Mouse (Mus musculus): ENCODE measurements around the gene Trmt1. TPM values are rescaled to one million over a fixed set of nuclear protein-coding genes. Genes with fewer than 3 reads are reported as not detected.

Gene Trmt1
- polyA plus RNA-seq (2015; fragmentation: Nextera tagmentation; extraction: Ambion mirVana): 27.3 and 27.7 TPM in 2 replicates

- whole genome bisulfite sequencing (ENCODE audit: insufficient replicate concordance): 8% methylated on average over 20 of the region's 20 CpGs
- H3K9ac ChIP-seq (ENCODE audit: low read depth, low read length): peak within 1 kb of the TSS; percentile 99
- H3K9me3 ChIP-seq (replicated peaks; ENCODE audit: control insufficient read depth, low read length): no peaks in the 10 kb centered on the region
- H3K4me3 ChIP-seq (ENCODE audit: low read depth, low read length): peak within 1 kb of the TSS; percentile 97
- H3K36me3 ChIP-seq (ENCODE audit: control insufficient read depth, insufficient read depth): peaks cover 3% of the 10 kb centered on the region; the same call in 1 of the 2 replicates
- H3K4me2 ChIP-seq (ENCODE audit: low read depth, low read length): peak within 1 kb of the TSS; percentile 88
- H3K27ac ChIP-seq (ENCODE audit: low read length): peak within 1 kb of the TSS; percentile 92
- H3K4me1 ChIP-seq (ENCODE audit: control insufficient read depth, low read depth, low read length): peaks cover 50% of the 10 kb centered on the region
- H3K27me3 ChIP-seq (ENCODE audit: control insufficient read depth, insufficient read depth, low read depth, low read length): no peaks in the 10 kb centered on the region
- no peak for ATAC-seq (ENCODE audit: low read depth)
Measured at GRCm38 (mm10) chr8:84686191-84687002, at the start of gene Trmt1. TSS of gene Trmt1 (plus strand) at chr8:84686307.

- H3K9ac ChIP-seq (ENCODE audit: low read depth, low read length): peak overlapping the region; percentile 76
- no peaks in the 10 kb centered on the region for H3K9me3 ChIP-seq (replicated peaks; ENCODE audit: control insufficient read depth, low read length)
- no peaks in the 10 kb centered on the region for H3K36me3 ChIP-seq (ENCODE audit: control insufficient read depth, insufficient read depth)
- peak overlapping the region; percentile 96 for H3K4me2 ChIP-seq (ENCODE audit: low read depth, low read length)
- WGBS (ENCODE audit: insufficient replicate concordance): 45% methylated on average over 8 of the region's 8 CpGs
- peaks cover 16% of the 10 kb centered on the region for H3K4me1 ChIP-seq (ENCODE audit: control insufficient read depth, low read depth, low read length)
- no peak for ATAC-seq (ENCODE audit: low read depth)
- no peak overlapping the region for H3K27ac ChIP-seq (ENCODE audit: low read length)
- peak overlapping the region; percentile 74 for H3K4me3 ChIP-seq (ENCODE audit: low read depth, low read length)
- H3K27me3 ChIP-seq (ENCODE audit: control insufficient read depth, insufficient read depth, low read depth, low read length): peaks cover 16% of the 10 kb centered on the region
Measured at GRCm38 (mm10) chr8:84637946-84638554, 48.1 kb upstream of the Trmt1 start.

- peak overlapping the region; percentile 96 for H3K4me2 ChIP-seq (ENCODE audit: low read depth, low read length)
- ATAC-seq (ENCODE audit: low read depth): 0 out of 2 replicates have a peak, but pooled peaks have one; percentile 2
- no peaks in the 10 kb centered on the region for H3K36me3 ChIP-seq (ENCODE audit: control insufficient read depth, insufficient read depth)
- H3K4me1 ChIP-seq (ENCODE audit: control insufficient read depth, low read depth, low read length): peaks cover 16% of the 10 kb centered on the region
- H3K27ac ChIP-seq (ENCODE audit: low read length): peak overlapping the region; percentile 50; the same call in 1 of the 2 replicates
- H3K9me3 ChIP-seq (replicated peaks; ENCODE audit: control insufficient read depth, low read length): no peaks in the 10 kb centered on the region
- peak overlapping the region; percentile 74 for H3K4me3 ChIP-seq (ENCODE audit: low read depth, low read length)
- H3K9ac ChIP-seq (ENCODE audit: low read depth, low read length): peak overlapping the region; percentile 76
- H3K27me3 ChIP-seq (ENCODE audit: control insufficient read depth, insufficient read depth, low read depth, low read length): peaks cover 16% of the 10 kb centered on the region
- under 1% methylated on average over 52 of the region's 52 CpGs for WGBS (ENCODE audit: insufficient replicate concordance)
Measured at GRCm38 (mm10) chr8:84638555-84639161, 47.4 kb upstream of the Trmt1 start.

GRCm38 (mm10) chr8:84639162-84640009 is 46.7 kb upstream of the Trmt1 start:
- under 1% methylated on average over 106 of the region's 106 CpGs for WGBS (ENCODE audit: insufficient replicate concordance)
- peak overlapping the region; percentile 52; the same call in 1 of the 2 replicates for H3K27ac ChIP-seq (ENCODE audit: low read length)
- peak overlapping the region; percentile 74 for H3K4me3 ChIP-seq (ENCODE audit: low read depth, low read length)
- H3K4me2 ChIP-seq (ENCODE audit: low read depth, low read length): peak overlapping the region; percentile 96
- peak overlapping the region; percentile 76 for H3K9ac ChIP-seq (ENCODE audit: low read depth, low read length)
- no peaks in the 10 kb centered on the region for H3K9me3 ChIP-seq (replicated peaks; ENCODE audit: control insufficient read depth, low read length)
- H3K36me3 ChIP-seq (ENCODE audit: control insufficient read depth, insufficient read depth): no peaks in the 10 kb centered on the region
- peaks cover 16% of the 10 kb centered on the region for H3K4me1 ChIP-seq (ENCODE audit: control insufficient read depth, low read depth, low read length)
- ATAC-seq (ENCODE audit: low read depth): peak; percentile 96
- H3K27me3 ChIP-seq (ENCODE audit: control insufficient read depth, insufficient read depth, low read depth, low read length): peaks cover 16% of the 10 kb centered on the region

- ATAC-seq (ENCODE audit: low read depth): no peak
- H3K27me3 ChIP-seq (ENCODE audit: control insufficient read depth, insufficient read depth, low read depth, low read length): peaks cover 16% of the 10 kb centered on the region
- H3K4me3 ChIP-seq (ENCODE audit: low read depth, low read length): peak overlapping the region; percentile 73
- peaks cover 16% of the 10 kb centered on the region for H3K4me1 ChIP-seq (ENCODE audit: control insufficient read depth, low read depth, low read length)
- no peaks in the 10 kb centered on the region for H3K9me3 ChIP-seq (replicated peaks; ENCODE audit: control insufficient read depth, low read length)
- WGBS (ENCODE audit: insufficient replicate concordance): 40% methylated on average over 9 of the region's 9 CpGs
- H3K9ac ChIP-seq (ENCODE audit: low read depth, low read length): peak overlapping the region; percentile 65
- 0 out of 2 replicates have a peak overlapping the region, but pooled peaks have one; percentile 52 for H3K27ac ChIP-seq (ENCODE audit: low read length)
- H3K36me3 ChIP-seq (ENCODE audit: control insufficient read depth, insufficient read depth): no peaks in the 10 kb centered on the region
- peak overlapping the region; percentile 78 for H3K4me2 ChIP-seq (ENCODE audit: low read depth, low read length)
Measured at GRCm38 (mm10) chr8:84640010-84640588, 46.0 kb upstream of the Trmt1 start.

GRCm38 (mm10) chr8:84640617-84641294 is 45.4 kb upstream of the Trmt1 start:
- no peak overlapping the region for H3K4me3 ChIP-seq (ENCODE audit: low read depth, low read length)
- H3K4me2 ChIP-seq (ENCODE audit: low read depth, low read length): peak overlapping the region; percentile 78; the same call in 1 of the 2 replicates
- H3K4me1 ChIP-seq (ENCODE audit: control insufficient read depth, low read depth, low read length): peaks cover 16% of the 10 kb centered on the region
- H3K36me3 ChIP-seq (ENCODE audit: control insufficient read depth, insufficient read depth): no peaks in the 10 kb centered on the region
- H3K27me3 ChIP-seq (ENCODE audit: control insufficient read depth, insufficient read depth, low read depth, low read length): peaks cover 16% of the 10 kb centered on the region
- no peak overlapping the region for H3K9ac ChIP-seq (ENCODE audit: low read depth, low read length)
- no peaks in the 10 kb centered on the region for H3K9me3 ChIP-seq (replicated peaks; ENCODE audit: control insufficient read depth, low read length)
- ATAC-seq (ENCODE audit: low read depth): no peak
- WGBS (ENCODE audit: insufficient replicate concordance): 68% methylated on average over 7 of the region's 7 CpGs
- no peak overlapping the region for H3K27ac ChIP-seq (ENCODE audit: low read length)

GRCm38 (mm10) chr8:84641578-84642361 is 44.3 kb upstream of the Trmt1 start:
- 27% methylated on average over 1 of the region's 1 CpGs for WGBS (ENCODE audit: insufficient replicate concordance)
- Histone ChIP-seq H3K4me2 (ENCODE audit: low read depth, low read length) (no peak overlapping the region), H3K4me1 (ENCODE audit: control insufficient read depth, low read depth, low read length) (peaks cover 16% of the 10 kb centered on the region)

More at GRCm38 (mm10) chr8:84641578-84642361, 44.3 kb upstream of the Trmt1 start:
- Histone ChIP-seq H3K27ac (ENCODE audit: low read length) (no peak overlapping the region), H3K9me3 (replicated peaks; ENCODE audit: control insufficient read depth, low read length) (no peaks in the 10 kb centered on the region), H3K9ac (ENCODE audit: low read depth, low read length) (no peak overlapping the region), H3K36me3 (ENCODE audit: control insufficient read depth, insufficient read depth) (no peaks in the 10 kb centered on the region), H3K27me3 (ENCODE audit: control insufficient read depth, insufficient read depth, low read depth, low read length) (peaks cover 16% of the 10 kb centered on the region), H3K4me3 (ENCODE audit: low read depth, low read length) (no peak overlapping the region)
- ATAC-seq (ENCODE audit: low read depth): no peak
